Mouse (Mus musculus) olfactory bulb, adult 2 months (tissue): ENCODE measurements around the gene Tmem201.

ENCODE experiments used
- CTCF ChIP-seq: fragments of 200-500 bp; IDR thresholded peaks from 2 replicates; pipeline ENCODE4 v1.5.1; 2012; ENCODE audit warnings: low read depth, mild to moderate bottlenecking, low read length, moderate library complexity; ENCODE audit not compliant: insufficient read depth
- POLR2A ChIP-seq: fragments of 200-500 bp; IDR thresholded peaks from 2 replicates; pipeline ENCODE4 v1.6.1; 2012; ENCODE audit warnings: mild to moderate bottlenecking, low read depth, low read length, moderate library complexity; ENCODE audit not compliant: insufficient read depth

GRCm38 (mm10) chr4:149672747-149673146 is 65.1 kb downstream of the Tmem201 start:
- TF ChIP-seq CTCF (no peak), POLR2A (no peak)
